Mouse (Mus musculus): ENCODE measurements around the gene Spop.

GRCm38 (mm10) chr11:95473456-95473855, 59.6 kb downstream of the Spop start:
- TF ChIP-seq CTCF (IDR thresholded peaks at IDR 0.05; ENCODE audit: extremely low read depth, insufficient read length, insufficient replicate concordance, low read depth, low read length), result no peak
- no peak for TF ChIP-seq POLR2A (IDR thresholded peaks at IDR 0.05; ENCODE audit: low read depth, low read length)

Measured in small intestine, adult 2 months (tissue).